Mouse (Mus musculus): ENCODE data around the gene Bbs9. TPM values are rescaled to one million over a fixed set of nuclear protein-coding genes. Genes with fewer than 3 reads are reported as not detected.

Bbs9 gene
- 2.8 and 3.5 TPM in 2 replicates for polyA plus RNA-seq (2012; rRNA removed; ENCODE audit: low replicate concordance)

DNA sequence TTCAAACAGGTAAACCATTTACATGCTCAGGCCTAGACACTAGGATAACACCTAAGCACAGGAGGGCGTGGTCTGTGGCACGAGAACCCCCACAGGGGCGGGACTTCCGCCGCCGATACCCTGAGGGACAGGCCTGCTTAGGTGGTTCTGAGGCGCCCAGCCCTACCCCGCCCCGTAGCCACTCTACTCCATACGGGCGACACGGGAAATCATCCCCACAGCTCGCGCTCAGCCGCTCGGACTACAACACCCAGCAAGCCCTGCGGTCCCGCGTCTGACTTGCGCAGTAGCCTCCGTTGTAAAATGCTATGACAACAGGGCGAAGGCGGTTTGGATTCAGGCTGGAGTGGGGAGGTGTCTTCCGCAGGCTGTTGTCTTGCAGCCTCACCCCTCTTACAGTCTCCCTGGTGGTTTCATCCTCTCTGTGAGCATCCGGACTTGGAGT is at the start of gene Bbs9:
TSS of gene Bbs9 (plus strand) at position 292 of the 445 bp plus-strand sequence.

GRCm38 (mm10) chr9:22453990-22454389 is 21.5 kb upstream of the Bbs9 start, which contains the start of gene Gm17545:
Gene Gm17545, plus strand, starts transcription at chr9:22454290.

GRCm38 (mm10) chr9:22469643-22470042 is 5.9 kb upstream of the Bbs9 start, which contains the start of gene Rp9:
Gene Rp9, minus strand, starts transcription at chr9:22469743.

Other genes starting within 250 kb of the Bbs9 start
- gene Zfp599, start 215.8 kb upstream of the Bbs9 start, polyA plus RNA-seq (2012; rRNA removed; ENCODE audit: low replicate concordance) = 0.05 TPM in 1 of 2 replicates, not detected in the other
- gene Zfp810, start 168.1 kb upstream of the Bbs9 start, polyA plus RNA-seq (2012; rRNA removed; ENCODE audit: low replicate concordance) = 1.0 and 1.6 TPM in 2 replicates
- 0.43 and 1.8 TPM in 2 replicates for gene Anln, start 86.5 kb upstream of the Bbs9 start, polyA plus RNA-seq (2012; rRNA removed; ENCODE audit: low replicate concordance)
- 0.18 and 0.31 TPM in 2 replicates for gene 9530077C05Rik, start 64.2 kb upstream of the Bbs9 start, polyA plus RNA-seq (2012; rRNA removed; ENCODE audit: low replicate concordance)
- gene Gm17545, start 21.4 kb upstream of the Bbs9 start, polyA plus RNA-seq (2012; rRNA removed; ENCODE audit: low replicate concordance) = not detected in 2 replicates
- gene Rp9, start 6.0 kb upstream of the Bbs9 start, polyA plus RNA-seq (2012; rRNA removed; ENCODE audit: low replicate concordance) = 81.6 and 181 TPM in 2 replicates